Mouse (Mus musculus): ENCODE measurements around the gene Mrps33. TPM values are rescaled to one million over a fixed set of nuclear protein-coding genes. Genes with fewer than 3 reads are reported as not detected.

Gene Mrps33
- polyA plus RNA-seq, 1 experiment from 2014 or later: 164 TPM

DNA sequence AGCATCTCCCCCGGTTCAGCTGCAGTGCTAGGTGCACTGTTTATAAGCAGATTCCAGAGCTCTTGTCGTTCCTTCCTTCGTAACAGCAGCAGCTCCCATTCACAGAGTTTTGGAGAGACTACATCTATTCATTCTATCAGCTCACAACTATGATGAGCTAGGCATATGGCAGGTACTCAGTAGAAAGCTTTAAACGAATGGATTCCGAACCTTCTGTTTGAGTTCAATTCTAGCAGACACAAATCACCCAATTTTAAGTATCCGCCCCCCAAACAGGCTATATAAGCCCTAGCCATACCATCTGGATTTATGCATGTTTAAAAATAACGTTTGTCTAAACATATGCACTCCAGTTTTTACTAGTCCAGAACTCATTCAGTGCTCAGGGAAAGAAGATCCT is 9.8 kb downstream of the Mrps33 start:
- Histone ChIP-seq H3K27me3 (no peaks in the 10 kb centered on the region), H3K27ac (no peak overlapping the region), H3K4me2 (no peak overlapping the region), H3K9me3 (no peaks in the 10 kb centered on the region), H3K36me3 (peaks cover 24% of the 10 kb centered on the region), H3K9ac (no peak overlapping the region), H3K4me1 (no peaks in the 10 kb centered on the region), H3K4me3 (no peak overlapping the region)
- ATAC-seq (ENCODE audit: borderline replicate concordance, extremely low read depth, low FRiP score, low TSS enrichment): no peak
- WGBS: 90% methylated on average over 7 of the region's 7 CpGs

DNA sequence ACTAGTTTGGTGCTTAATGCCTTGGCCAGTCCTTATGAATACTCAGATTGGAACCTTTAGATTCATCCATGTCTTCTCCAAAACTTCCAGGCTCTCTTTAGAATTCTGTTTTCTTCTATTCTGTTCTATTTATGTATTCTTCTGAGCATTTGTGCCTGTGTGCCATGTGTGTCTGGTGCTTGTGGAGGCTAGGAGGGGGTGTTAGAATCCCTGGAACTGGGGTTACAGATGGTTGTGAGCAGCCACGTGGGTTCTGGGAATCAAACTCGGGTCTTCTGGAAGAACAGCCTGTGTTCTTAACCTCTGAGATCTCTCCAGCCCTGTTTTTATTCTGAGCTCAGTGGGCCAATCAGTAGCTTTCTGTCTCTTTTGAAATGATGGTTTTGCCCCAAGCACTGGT is 13.7 kb downstream of the Mrps33 start:
- Histone ChIP-seq H3K9me3 (no peaks in the 10 kb centered on the region), H3K4me1 (no peaks in the 10 kb centered on the region), H3K27me3 (no peaks in the 10 kb centered on the region), H3K4me2 (no peak overlapping the region), H3K36me3 (peaks cover 15% of the 10 kb centered on the region), H3K27ac (no peak overlapping the region), H3K4me3 (no peak overlapping the region), H3K9ac (no peak overlapping the region)
- WGBS: 61% methylated on average over 2 of the region's 2 CpGs
- ATAC-seq (ENCODE audit: borderline replicate concordance, extremely low read depth, low FRiP score, low TSS enrichment): no peak

DNA sequence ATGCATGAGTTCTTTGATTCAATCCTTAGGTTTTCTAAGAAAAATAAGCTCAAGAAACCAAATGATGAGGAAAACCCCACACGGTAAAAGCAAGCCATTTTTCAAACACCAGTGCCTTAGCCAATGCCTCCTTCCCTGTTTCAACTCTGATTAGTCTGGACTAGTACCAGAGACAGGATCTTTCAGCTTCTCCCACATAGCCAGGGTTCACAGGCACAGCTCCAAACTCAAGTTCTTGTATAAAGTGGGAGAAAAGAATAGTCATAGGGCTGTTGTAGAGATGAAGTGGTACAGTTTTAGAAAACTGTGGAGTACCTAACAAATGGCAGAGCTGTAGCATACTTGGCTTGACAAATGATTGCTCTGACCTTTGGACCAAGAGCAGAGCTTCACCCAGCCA is 14.6 kb downstream of the Mrps33 start:
- no peak overlapping the region for H3K27ac ChIP-seq
- H3K27me3 ChIP-seq: no peaks in the 10 kb centered on the region
- H3K9me3 ChIP-seq: no peaks in the 10 kb centered on the region
- H3K36me3 ChIP-seq: peaks cover 12% of the 10 kb centered on the region
- ATAC-seq (ENCODE audit: borderline replicate concordance, extremely low read depth, low FRiP score, low TSS enrichment): no peak
- no peaks in the 10 kb centered on the region for H3K4me1 ChIP-seq
- no peak overlapping the region for H3K4me3 ChIP-seq
- 72% methylated on average over 1 of the region's 1 CpGs for WGBS
- no peak overlapping the region for H3K4me2 ChIP-seq
- no peak overlapping the region for H3K9ac ChIP-seq

DNA sequence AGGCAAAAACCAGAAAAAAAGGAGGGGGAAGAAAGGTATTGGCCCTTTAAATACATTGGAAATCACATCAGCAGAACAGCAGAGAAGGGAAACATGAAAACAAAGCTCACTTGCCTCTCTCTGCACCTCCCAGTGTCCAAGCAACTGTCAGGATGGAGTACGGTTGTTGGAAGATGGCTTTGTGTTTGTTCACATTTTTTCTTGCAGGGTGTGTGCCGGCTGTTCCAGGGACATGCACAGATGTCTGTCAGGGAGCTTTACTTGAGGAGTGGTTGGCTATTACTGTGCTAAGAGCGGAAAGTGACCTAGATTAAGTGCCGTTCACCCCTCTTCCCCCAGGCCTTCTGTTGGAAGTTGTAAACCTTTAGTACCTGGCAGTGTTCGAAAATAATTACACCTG is 19.0 kb downstream of the Mrps33 start:
- Histone ChIP-seq H3K4me2 (no peak overlapping the region), H3K9ac (no peak overlapping the region), H3K9me3 (no peaks in the 10 kb centered on the region), H3K4me3 (no peak overlapping the region), H3K27me3 (no peaks in the 10 kb centered on the region), H3K36me3 (no peaks in the 10 kb centered on the region), H3K4me1 (no peaks in the 10 kb centered on the region), H3K27ac (no peak overlapping the region)
- ATAC-seq (ENCODE audit: borderline replicate concordance, extremely low read depth, low FRiP score, low TSS enrichment): no peak
- WGBS: 64% methylated on average over 5 of the region's 5 CpGs

DNA sequence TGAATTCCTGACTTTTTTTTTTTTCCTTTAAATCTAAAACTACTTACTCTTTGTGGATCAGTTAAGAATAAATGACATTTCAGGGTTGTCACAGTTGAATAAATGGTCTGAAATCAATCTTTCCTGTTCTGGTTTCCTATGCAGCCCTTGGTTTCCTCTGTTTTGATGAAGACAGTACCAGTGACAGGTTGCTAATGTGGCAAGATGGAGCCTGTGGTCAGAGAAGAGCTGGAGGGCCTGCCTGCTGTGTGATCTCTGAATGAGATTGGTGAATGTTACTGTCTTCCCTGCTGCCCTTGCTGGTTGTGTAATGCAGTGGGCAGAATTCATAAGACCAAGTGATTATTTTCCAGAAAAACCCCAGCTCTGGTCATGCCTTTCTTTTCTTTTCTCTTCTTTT is 22.4 kb downstream of the Mrps33 start:
- Histone ChIP-seq H3K4me3 (no peak overlapping the region), H3K4me1 (no peaks in the 10 kb centered on the region), H3K27me3 (no peaks in the 10 kb centered on the region), H3K9me3 (no peaks in the 10 kb centered on the region), H3K9ac (no peak overlapping the region), H3K36me3 (no peaks in the 10 kb centered on the region), H3K4me2 (no peak overlapping the region), H3K27ac (no peak overlapping the region)
- ATAC-seq (ENCODE audit: borderline replicate concordance, extremely low read depth, low FRiP score, low TSS enrichment): no peak

DNA sequence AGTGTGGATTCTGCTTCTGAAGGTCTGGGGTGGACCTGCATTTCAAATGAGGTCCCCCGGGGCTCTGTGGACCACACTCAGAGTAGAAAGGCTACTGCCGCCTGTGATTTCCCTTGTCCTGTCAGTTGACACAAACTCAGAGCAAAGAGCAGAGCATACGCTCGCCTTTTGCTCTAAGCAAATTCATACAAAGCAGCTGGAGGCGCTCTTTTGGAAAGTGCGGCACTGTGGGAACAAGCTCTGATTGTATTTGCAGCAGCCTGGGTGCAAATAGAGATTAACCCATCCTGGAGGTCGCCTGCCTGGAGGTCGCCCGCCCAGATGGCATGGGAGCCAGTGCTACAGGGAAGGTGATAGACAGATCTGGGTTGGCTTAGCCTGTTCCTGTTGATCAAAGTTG is 23.0 kb downstream of the Mrps33 start:
- ATAC-seq (ENCODE audit: borderline replicate concordance, extremely low read depth, low FRiP score, low TSS enrichment): no peak
- no peaks in the 10 kb centered on the region for H3K36me3 ChIP-seq
- H3K9me3 ChIP-seq: no peaks in the 10 kb centered on the region
- no peak overlapping the region for H3K9ac ChIP-seq
- H3K27ac ChIP-seq: no peak overlapping the region
- no peak overlapping the region for H3K4me3 ChIP-seq
- H3K27me3 ChIP-seq: no peaks in the 10 kb centered on the region
- H3K4me2 ChIP-seq: no peak overlapping the region
- WGBS: 14% methylated on average over 9 of the region's 9 CpGs
- no peaks in the 10 kb centered on the region for H3K4me1 ChIP-seq

DNA sequence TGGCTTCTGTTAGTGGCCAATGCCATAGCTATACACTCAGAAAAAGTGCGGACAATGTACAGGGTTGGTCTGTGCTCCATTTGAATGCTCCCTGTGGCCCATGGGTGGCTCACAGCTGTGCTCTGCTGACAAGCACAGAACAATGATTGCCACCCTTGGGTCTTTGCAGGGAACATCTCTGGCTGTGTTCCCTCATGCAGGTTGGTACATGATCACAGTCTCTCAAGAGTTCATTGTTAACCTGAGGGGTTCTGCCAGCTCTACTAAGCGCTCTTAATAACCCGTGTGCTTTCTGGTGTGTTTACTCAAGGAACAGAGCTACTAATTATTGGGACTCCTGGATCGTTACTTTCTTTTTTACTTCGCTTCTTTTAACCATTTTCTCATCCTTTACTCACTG is 24.8 kb downstream of the Mrps33 start:
- ATAC-seq (ENCODE audit: borderline replicate concordance, extremely low read depth, low FRiP score, low TSS enrichment): no peak
- Histone ChIP-seq H3K4me3 (no peak overlapping the region), H3K36me3 (no peaks in the 10 kb centered on the region), H3K27ac (no peak overlapping the region), H3K9me3 (no peaks in the 10 kb centered on the region), H3K9ac (no peak overlapping the region), H3K27me3 (no peaks in the 10 kb centered on the region), H3K4me1 (peaks cover 14% of the 10 kb centered on the region), H3K4me2 (no peak overlapping the region)
- 69% methylated on average over 5 of the region's 5 CpGs for WGBS

DNA sequence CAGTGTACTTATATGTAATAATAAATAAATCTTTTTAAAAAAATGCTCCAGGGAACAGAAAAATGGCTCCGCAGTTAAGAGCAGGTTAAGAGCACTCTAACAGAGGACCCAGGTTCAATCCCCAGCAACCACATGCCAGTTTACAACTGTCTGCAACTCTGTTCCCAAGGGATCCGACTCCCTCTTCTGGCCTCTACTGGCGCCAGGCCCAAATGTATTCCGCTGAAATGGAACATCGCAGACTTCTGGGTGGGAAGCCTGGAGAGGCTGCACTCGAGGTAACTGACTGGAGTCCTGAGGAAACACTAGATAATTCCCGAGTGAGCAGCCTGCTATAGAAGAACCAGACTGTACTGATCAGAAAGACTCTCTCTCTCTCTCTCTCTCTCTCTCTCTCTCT is 27.3 kb downstream of the Mrps33 start:
- Histone ChIP-seq H3K27ac (no peak overlapping the region), H3K4me3 (no peak overlapping the region), H3K9me3 (no peaks in the 10 kb centered on the region), H3K27me3 (no peaks in the 10 kb centered on the region), H3K9ac (no peak overlapping the region), H3K4me1 (peaks cover 17% of the 10 kb centered on the region), H3K36me3 (no peaks in the 10 kb centered on the region), H3K4me2 (no peak overlapping the region)
- WGBS: 69% methylated on average over 7 of the region's 7 CpGs
- ATAC-seq (ENCODE audit: borderline replicate concordance, extremely low read depth, low FRiP score, low TSS enrichment): no peak

DNA sequence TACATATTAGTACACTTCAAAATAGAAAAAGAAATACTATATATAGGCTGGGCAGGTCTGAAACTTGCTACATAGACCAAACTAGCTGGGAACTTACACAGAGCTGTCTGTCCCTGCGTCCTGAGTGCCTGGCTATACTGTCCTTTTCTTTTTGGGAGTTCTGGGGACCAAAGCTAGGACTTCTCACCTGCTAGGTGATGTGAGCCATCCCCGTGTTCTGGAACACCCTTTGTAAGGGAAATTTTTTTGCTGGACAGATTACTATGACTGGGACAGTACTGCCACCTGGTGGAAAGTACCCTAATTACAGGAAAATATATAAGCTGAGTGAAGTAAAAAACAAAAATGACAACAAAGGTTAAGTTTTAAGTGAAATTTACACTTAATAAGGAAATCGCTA is 28.2 kb downstream of the Mrps33 start:
- ATAC-seq (ENCODE audit: borderline replicate concordance, extremely low read depth, low FRiP score, low TSS enrichment): no peak
- WGBS: 27% methylated on average over 3 of the region's 3 CpGs
- no peak overlapping the region for H3K27ac ChIP-seq
- H3K9me3 ChIP-seq: no peaks in the 10 kb centered on the region
- H3K27me3 ChIP-seq: no peaks in the 10 kb centered on the region
- no peaks in the 10 kb centered on the region for H3K36me3 ChIP-seq
- no peak overlapping the region for H3K4me3 ChIP-seq
- no peak overlapping the region for H3K9ac ChIP-seq
- peaks cover 17% of the 10 kb centered on the region for H3K4me1 ChIP-seq
- no peak overlapping the region for H3K4me2 ChIP-seq

DNA sequence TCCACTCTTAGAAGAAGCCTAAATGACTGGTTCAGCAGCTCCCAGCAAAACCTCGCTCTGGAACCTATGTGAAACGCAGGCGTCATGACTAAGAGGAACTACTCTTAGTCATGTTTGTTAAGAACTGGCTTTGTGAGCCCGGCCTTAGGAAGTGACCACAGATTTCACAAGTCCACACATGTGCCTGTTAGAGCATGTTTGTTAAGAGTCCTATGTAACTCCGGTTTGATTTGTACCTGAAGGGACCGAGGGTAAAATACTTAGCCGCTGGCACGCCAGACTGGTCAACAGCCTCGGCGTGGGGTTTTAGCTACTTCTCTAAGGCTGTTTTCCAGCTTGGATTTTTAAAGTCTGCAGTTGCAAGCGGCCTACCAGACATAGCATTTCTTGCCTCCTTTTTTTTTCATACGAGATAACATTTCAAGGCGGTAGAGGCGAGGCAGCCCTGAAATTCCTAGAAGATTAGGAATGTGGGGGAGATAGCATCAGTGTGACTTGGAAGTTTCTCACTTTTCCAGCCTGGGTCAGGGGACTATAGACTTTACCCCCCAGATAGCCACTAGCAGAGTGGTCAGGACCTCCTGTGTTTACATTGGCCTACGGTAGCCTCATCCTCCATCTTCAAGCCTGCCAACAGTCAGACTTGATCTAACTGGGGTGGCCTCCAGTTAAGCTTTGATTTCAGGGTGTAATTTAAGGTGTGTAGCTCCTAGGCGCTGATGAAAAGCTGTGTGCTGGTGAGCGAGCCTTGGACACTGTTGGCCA is 28.8 kb downstream of the Mrps33 start:
- Histone ChIP-seq H3K27ac (no peak overlapping the region), H3K9me3 (no peaks in the 10 kb centered on the region), H3K4me3 (peak overlapping the region; percentile 28), H3K9ac (peak overlapping the region; percentile 13; the same call in 1 of the 2 replicates), H3K4me1 (peaks cover 17% of the 10 kb centered on the region), H3K27me3 (no peaks in the 10 kb centered on the region), H3K4me2 (peak overlapping the region; percentile 62), H3K36me3 (no peaks in the 10 kb centered on the region)
- WGBS: 32% methylated on average over 17 of the region's 17 CpGs
- ATAC-seq (ENCODE audit: borderline replicate concordance, extremely low read depth, low FRiP score, low TSS enrichment): no peak

DNA sequence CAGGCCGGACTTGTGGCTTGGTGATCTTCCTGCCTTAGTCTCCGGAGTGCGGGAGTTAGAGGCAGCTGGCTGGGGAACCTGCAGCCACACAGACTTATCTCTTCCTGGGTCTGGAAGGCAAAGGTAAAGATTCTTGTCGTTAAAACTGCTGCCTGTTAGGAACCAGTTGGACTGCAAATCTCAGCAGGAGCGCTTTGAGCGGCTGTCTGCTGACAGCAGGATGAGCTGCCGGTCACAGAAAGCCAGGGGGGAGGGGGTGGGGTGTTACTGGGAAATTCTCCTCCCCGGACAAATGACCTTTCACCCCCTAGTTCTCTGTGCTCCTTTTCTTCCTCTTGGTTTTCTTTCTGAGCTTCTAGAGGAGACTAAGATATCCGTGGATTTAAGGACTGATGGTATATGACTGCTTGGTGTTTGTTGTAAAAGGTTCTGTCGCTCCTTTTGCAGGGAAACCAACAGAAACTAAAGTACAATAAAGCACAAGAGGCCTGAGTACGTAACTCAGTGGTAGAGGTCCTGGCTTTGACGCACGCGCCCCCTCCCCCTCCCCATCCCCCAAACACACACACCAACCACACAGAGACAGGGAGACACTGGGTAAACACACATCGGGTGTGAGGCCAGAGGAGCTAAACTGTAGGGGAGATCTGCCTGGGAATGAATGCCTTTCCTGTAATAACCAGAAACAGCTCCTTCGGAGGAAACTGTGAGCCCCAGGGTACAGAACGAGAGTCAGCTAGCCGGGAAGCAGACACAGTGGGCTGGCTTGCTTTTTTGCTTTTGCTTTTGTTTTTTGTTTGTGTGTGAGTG is 29.7 kb downstream of the Mrps33 start:
- peaks cover 17% of the 10 kb centered on the region for H3K4me1 ChIP-seq
- no peaks in the 10 kb centered on the region for H3K9me3 ChIP-seq
- H3K27me3 ChIP-seq: no peaks in the 10 kb centered on the region
- H3K4me2 ChIP-seq: peak overlapping the region; percentile 62
- peak overlapping the region; percentile 13; the same call in 1 of the 2 replicates for H3K9ac ChIP-seq
- peak; percentile 62; the same call in 1 of the 2 replicates for ATAC-seq (ENCODE audit: borderline replicate concordance, extremely low read depth, low FRiP score, low TSS enrichment)
- peak overlapping the region; percentile 47 for H3K27ac ChIP-seq
- H3K4me3 ChIP-seq: peak overlapping the region; percentile 28
- WGBS: 5% methylated on average over 18 of the region's 18 CpGs
- no peaks in the 10 kb centered on the region for H3K36me3 ChIP-seq

DNA sequence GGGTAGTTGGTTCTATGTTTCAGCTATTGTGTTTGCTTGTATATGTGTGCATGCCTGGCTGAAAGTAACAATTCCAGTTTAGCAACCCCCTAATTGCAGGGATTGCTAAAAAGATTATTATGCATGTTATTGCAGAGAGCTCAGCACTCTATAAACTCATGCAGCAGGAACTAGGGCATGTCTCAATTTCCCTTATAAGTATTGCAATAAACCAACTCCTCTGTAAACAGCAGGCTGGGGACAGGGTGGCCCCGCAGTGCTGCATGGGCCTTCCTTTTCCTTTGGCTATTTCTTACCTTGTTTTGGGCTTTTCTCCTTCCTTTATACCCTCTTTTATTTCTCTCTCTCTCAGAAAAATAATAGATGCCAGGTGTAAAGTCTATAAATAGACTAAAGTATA is 32.3 kb downstream of the Mrps33 start:
- Histone ChIP-seq H3K9me3 (no peaks in the 10 kb centered on the region), H3K9ac (no peak overlapping the region), H3K4me1 (peaks cover 17% of the 10 kb centered on the region), H3K4me3 (no peak overlapping the region), H3K4me2 (no peak overlapping the region), H3K36me3 (no peaks in the 10 kb centered on the region), H3K27ac (no peak overlapping the region), H3K27me3 (no peaks in the 10 kb centered on the region)
- ATAC-seq (ENCODE audit: borderline replicate concordance, extremely low read depth, low FRiP score, low TSS enrichment): no peak
- WGBS: 73% methylated on average over 1 of the region's 1 CpGs

Measured in lung, embryonic 15.5 days (tissue).